Comparison of ENCODE assay signal across 8 mouse cellular contexts in the genomic region with DNA sequence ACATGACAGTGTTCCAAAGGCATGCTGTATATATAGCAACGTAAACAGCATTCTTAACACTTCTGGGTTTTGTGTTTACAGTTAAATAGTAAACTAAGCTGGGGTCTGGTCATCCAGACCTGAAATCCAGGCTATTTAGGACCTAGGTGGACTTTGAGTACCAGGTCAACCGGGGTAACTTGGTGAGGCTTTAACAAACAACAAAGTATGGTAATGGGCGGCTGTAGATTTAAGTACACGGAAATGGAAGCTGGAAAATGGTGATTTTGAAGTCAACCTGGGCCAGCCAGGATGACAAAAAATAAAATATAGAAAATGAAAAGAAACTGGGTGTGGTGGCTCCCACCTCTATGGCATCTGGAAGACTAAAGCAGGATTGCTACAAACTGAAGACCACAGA. TPM values are rescaled to one million over a fixed set of nuclear protein-coding genes. Genes with fewer than 3 reads are reported as not detected.
DNase-seq lines count a peak whose midpoint lies in the region; ATAC-seq and TF ChIP-seq lines count a peak whose summit lies in the region.

No protein-coding gene starts in this region.

- H3K4me3 ChIP-seq in layer of hippocampus, adult 2 months: peak overlapping the region; percentile 64
- peak overlapping the region; percentile 99 for H3K4me3 ChIP-seq in forebrain, embryonic 10.5 days
- H3K4me3 ChIP-seq in neural tube, embryonic 15.5 days (replicated peaks): peak overlapping the region; percentile 85

- H3K4me2 ChIP-seq in neural tube, embryonic 15.5 days: peak overlapping the region; percentile 91

- H3K4me1 ChIP-seq in forebrain, embryonic 10.5 days: peaks cover 20% of the 10 kb centered on the region
- H3K4me1 ChIP-seq in neural tube, embryonic 15.5 days: peaks cover 22% of the 10 kb centered on the region

- no peak for DNase-seq in layer of hippocampus, adult 2 months (ENCODE audit: low spot score in 2 of 2)
- DNase-seq in layer of hippocampus, adult 9-10 months (ENCODE audit: low spot score): no peak
- no peak for DNase-seq in forebrain, embryonic 10.5 days (ENCODE audit: extremely low spot score, low spot score)
- peak; percentile 51 to 56 for DNase-seq in kidney, postnatal 36 days
- no peak for DNase-seq in thymus, postnatal 14 days
- no peak for DNase-seq in left cerebral cortex, adult 18-20 months (ENCODE audit: low spot score in 2 of 2)
- no peak for DNase-seq in right cerebral cortex, adult 2 months (ENCODE audit: low spot score in 2 of 2)

- peaks cover 23% of the 10 kb centered on the region for H3K36me3 ChIP-seq in forebrain, embryonic 10.5 days (replicated peaks)
- H3K36me3 ChIP-seq in neural tube, embryonic 15.5 days: peaks cover 20% of the 10 kb centered on the region

- WGBS in forebrain, embryonic 10.5 days: 87% methylated on average over 4 of the region's 4 CpGs
- whole genome bisulfite sequencing in neural tube, embryonic 15.5 days: 81% methylated on average over 4 of the region's 4 CpGs

- H3K9ac ChIP-seq in neural tube, embryonic 15.5 days (replicated peaks): peak overlapping the region; percentile 21; the same call in 1 of the 2 replicates

- H3K27me3 ChIP-seq in forebrain, embryonic 10.5 days (ENCODE audit: poor library complexity, severe bottlenecking): no peaks in the 10 kb centered on the region
- no peaks in the 10 kb centered on the region for H3K27me3 ChIP-seq in neural tube, embryonic 15.5 days (replicated peaks)

- peak overlapping the region; percentile 91 for H3K27ac ChIP-seq in layer of hippocampus, adult 2 months
- H3K27ac ChIP-seq in forebrain, embryonic 10.5 days: peak overlapping the region; percentile 91
- H3K27ac ChIP-seq in neural tube, embryonic 15.5 days (replicated peaks): peak overlapping the region; percentile 76

- TF ChIP-seq CTCF in layer of hippocampus, adult 2 months (conservative IDR thresholded peaks at IDR 0.05): no peak

- ATAC-seq in neural tube, embryonic 15.5 days (ENCODE audit: low FRiP score): no peak; the same call in 1 of the 2 replicates

- no peaks in the 10 kb centered on the region for H3K9me3 ChIP-seq in forebrain, embryonic 10.5 days
- no peaks in the 10 kb centered on the region for H3K9me3 ChIP-seq in neural tube, embryonic 15.5 days (replicated peaks)

RNA-seq across cellular contexts. Expression of a gene that starts 0.6 kb away (rescaled TPM):
- 1 to 10 TPM; 3.1 to 3.9 TPM for total RNA-seq in layer of hippocampus, adult 2 months (2021)
- polyA plus RNA-seq in forebrain, embryonic 10.5 days (2016; fragmentation: Nextera tagmentation; extraction: Ambion mirVana): 1.4 and 1.5 TPM in 2 replicates
- polyA plus RNA-seq in neural tube, embryonic 15.5 days (2015; fragmentation: Nextera tagmentation; extraction: Ambion mirVana): 0.74 and 0.77 TPM in 2 replicates
- total RNA-seq in left cerebral cortex, adult 18-20 months (2021): 1 to 10 TPM; 3.0 to 3.5 TPM

RNA-seq across cellular contexts. Expression of a gene that starts 21.8 kb away (rescaled TPM):
- 10 to 100 TPM; 21.6 to 23.2 TPM for total RNA-seq in layer of hippocampus, adult 2 months (2021)
- polyA plus RNA-seq in forebrain, embryonic 10.5 days (2016; fragmentation: Nextera tagmentation; extraction: Ambion mirVana): 0.18 and 0.36 TPM in 2 replicates
- 8.5 and 11.0 TPM in 2 replicates for polyA plus RNA-seq in neural tube, embryonic 15.5 days (2015; fragmentation: Nextera tagmentation; extraction: Ambion mirVana)
- total RNA-seq in left cerebral cortex, adult 18-20 months (2021): 10 to 100 TPM; 25.4 to 26.8 TPM

Comparison
In these comparisons a context has a peak if more than half of its experiments do, and no peak if none do; other contexts are left out.
1. DNase-seq: peak in kidney, postnatal 36 days (2 of 2); none in layer of hippocampus, adult 2 months (0 of 2), layer of hippocampus, adult 9-10 months (single experiment), forebrain, embryonic 10.5 days (single experiment), thymus, postnatal 14 days (single experiment), left cerebral cortex, adult 18-20 months (0 of 2) and right cerebral cortex, adult 2 months (0 of 2).
2. Peak in every context shown above with its lines, with median percentiles within 50 percentile points of each other: H3K27ac ChIP-seq and H3K4me3 ChIP-seq.